Mouse (Mus musculus) heart, embryonic 12.5 days (tissue): ENCODE results near the gene 0610037L13Rik. TPM values are rescaled to one million over a fixed set of nuclear protein-coding genes. Genes with fewer than 3 reads are reported as not detected.

Source experiments
- ATAC-seq: fragments of 200-750 bp; cut with Nextera tagmentation; 2 replicates; pipeline ENCODE4 v1.8.0; 2017; ENCODE audit warnings: moderate TSS enrichment, moderate library complexity; ENCODE audit not compliant: insufficient number of reproducible peaks, low FRiP score
- H3K27ac ChIP-seq: fragments of 300-500 bp; sonication (generic); 2 replicates; pipeline ENCODE4 v1.5.1; 2016; ENCODE audit warnings: mild to moderate bottlenecking, moderate library complexity; ENCODE audit not compliant: poor library complexity, severe bottlenecking
- H3K27me3 ChIP-seq: fragments of 300-500 bp; sonication (generic); replicated peaks from 2 replicates; pipeline ENCODE4 v1.6.1; 2016; ENCODE audit warnings: mild to moderate bottlenecking, moderate library complexity
- H3K36me3 ChIP-seq: fragments of 300-500 bp; sonication (generic); 2 replicates; pipeline ENCODE4 v1.6.1; 2016; ENCODE audit warnings: mild to moderate bottlenecking, moderate library complexity
- H3K4me1 ChIP-seq: fragments of 300-500 bp; sonication (generic); replicated peaks from 2 replicates; pipeline ENCODE4 v1.6.1; 2016; ENCODE audit warnings: mild to moderate bottlenecking
- H3K4me2 ChIP-seq: fragments of 300-500 bp; sonication (generic); 2 replicates; pipeline ENCODE4 v1.6.1; 2016; ENCODE audit warnings: mild to moderate bottlenecking, moderate library complexity
- H3K4me3 ChIP-seq: fragments of 300-500 bp; sonication (generic); 2 replicates; pipeline ENCODE4 v1.5.1; 2016; ENCODE audit warnings: mild to moderate bottlenecking
- H3K9ac ChIP-seq: fragments of 300-500 bp; sonication (generic); 2 replicates; pipeline ENCODE4 v1.6.1; 2016; ENCODE audit warnings: mild to moderate bottlenecking, moderate library complexity
- H3K9me3 ChIP-seq: fragments of 300-500 bp; sonication (generic); replicated peaks from 2 replicates; pipeline ENCODE4 v1.6.1; 2016; ENCODE audit warnings: mild to moderate bottlenecking, moderate library complexity
- WGBS: fragments of 180-500 bp; shearing (Covaris S2); methylation state at CpG from one replicate; pipeline ENCODE4 v1.1.7; 2016; 5-methylcytosine and 5-hydroxymethylcytosine counted together
- polyA plus RNA-seq: library from polyadenylated mRNA; unstranded; fragments of >200 nt; fragmentation: Nextera tagmentation; extraction: Ambion mirVana; gene quantifications from 2 replicates; pipeline ENCODE4 v1.2.1, GENCODE M21; 2016

0610037L13Rik gene
- polyA plus RNA-seq, 1 experiment from 2014 or later = 104 TPM

DNA sequence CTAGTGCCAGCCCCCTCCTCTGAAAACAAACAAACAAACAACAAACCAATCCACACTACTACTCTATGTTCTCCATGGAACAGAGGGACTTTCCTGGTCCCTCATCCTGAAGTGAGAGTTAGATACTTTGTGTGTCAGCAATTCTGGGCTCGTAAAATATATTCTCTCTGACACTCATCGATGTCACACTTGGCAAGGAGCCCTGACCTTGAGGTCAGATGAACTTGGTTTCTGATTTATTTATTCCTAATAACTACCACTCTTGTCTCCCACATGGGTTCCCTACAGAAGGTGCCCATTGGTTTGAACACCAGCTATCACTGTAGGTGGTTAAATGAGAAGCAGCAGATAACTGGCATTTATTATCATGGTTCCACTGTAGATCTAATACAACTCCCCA, 30.7 kb downstream of the 0610037L13Rik start:
- Histone ChIP-seq H3K4me2 (no peak overlapping the region), H3K36me3 (no peaks in the 10 kb centered on the region), H3K4me1 (peaks cover 27% of the 10 kb centered on the region), H3K27me3 (no peaks in the 10 kb centered on the region), H3K4me3 (no peak overlapping the region), H3K9me3 (no peaks in the 10 kb centered on the region), H3K27ac (no peak overlapping the region), H3K9ac (no peak overlapping the region)
- ATAC-seq = no peak
- WGBS = 82% methylated on average over 2 of the region's 2 CpGs

DNA sequence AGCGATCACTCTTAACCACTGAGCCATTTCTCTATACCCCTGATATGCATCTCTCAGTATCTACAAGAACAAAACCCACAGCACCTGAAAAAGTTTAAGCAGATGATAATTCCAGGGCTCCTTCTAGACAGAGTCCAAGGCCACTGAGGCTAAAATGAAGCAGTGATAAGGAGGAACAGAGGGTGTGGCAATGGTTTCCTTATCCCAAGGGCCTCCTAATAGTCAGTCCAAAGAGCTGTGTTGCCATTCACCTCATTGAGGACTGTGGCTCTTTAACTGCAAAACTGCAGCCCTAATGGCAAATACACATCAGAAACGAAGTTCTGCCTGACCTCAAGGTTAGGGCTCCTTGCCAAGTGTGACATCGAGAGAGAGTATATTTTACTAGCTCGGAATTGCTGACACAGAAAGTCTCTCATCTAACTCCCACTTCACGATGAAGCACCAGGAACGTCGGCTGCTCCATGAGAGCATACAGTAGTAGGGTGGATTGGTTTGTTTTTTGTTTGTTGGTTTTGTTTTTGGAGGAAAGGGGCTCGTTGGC, 31.6 kb downstream of the 0610037L13Rik start:
- Histone ChIP-seq H3K9ac (no peak overlapping the region), H3K4me3 (no peak overlapping the region), H3K36me3 (no peaks in the 10 kb centered on the region), H3K27me3 (no peaks in the 10 kb centered on the region), H3K4me1 (peaks cover 27% of the 10 kb centered on the region), H3K4me2 (no peak overlapping the region), H3K27ac (no peak overlapping the region), H3K9me3 (no peaks in the 10 kb centered on the region)
- 65% methylated on average over 8 of the region's 8 CpGs for WGBS
- no peak for ATAC-seq

DNA sequence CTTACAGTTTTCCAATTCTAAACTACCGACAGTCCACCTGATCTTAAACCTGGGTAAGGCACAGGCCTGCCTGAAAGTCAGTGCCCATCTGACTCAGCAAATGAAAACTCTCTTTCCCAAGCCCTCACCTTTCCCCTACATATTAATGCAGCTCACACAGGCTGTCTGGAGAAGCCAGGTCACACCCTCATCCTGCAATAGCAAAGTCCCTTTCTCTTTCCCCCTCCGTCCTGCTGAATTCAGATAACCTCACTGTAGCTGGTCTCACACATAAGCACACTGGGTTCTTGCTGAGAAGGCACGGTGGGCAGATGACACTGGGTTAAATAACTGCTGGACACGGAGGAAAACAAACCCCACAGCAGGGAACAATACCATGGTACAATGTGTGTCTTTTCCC, 32.3 kb downstream of the 0610037L13Rik start:
- Histone ChIP-seq H3K36me3 (no peaks in the 10 kb centered on the region), H3K9ac (no peak overlapping the region), H3K4me2 (peak overlapping the region; percentile 85), H3K4me1 (peaks cover 27% of the 10 kb centered on the region), H3K27ac (no peak overlapping the region), H3K27me3 (no peaks in the 10 kb centered on the region), H3K9me3 (no peaks in the 10 kb centered on the region), H3K4me3 (no peak overlapping the region; the same call in 1 of the 2 replicates)
- ATAC-seq = no peak
- 50% methylated on average over 4 of the region's 4 CpGs for WGBS

DNA sequence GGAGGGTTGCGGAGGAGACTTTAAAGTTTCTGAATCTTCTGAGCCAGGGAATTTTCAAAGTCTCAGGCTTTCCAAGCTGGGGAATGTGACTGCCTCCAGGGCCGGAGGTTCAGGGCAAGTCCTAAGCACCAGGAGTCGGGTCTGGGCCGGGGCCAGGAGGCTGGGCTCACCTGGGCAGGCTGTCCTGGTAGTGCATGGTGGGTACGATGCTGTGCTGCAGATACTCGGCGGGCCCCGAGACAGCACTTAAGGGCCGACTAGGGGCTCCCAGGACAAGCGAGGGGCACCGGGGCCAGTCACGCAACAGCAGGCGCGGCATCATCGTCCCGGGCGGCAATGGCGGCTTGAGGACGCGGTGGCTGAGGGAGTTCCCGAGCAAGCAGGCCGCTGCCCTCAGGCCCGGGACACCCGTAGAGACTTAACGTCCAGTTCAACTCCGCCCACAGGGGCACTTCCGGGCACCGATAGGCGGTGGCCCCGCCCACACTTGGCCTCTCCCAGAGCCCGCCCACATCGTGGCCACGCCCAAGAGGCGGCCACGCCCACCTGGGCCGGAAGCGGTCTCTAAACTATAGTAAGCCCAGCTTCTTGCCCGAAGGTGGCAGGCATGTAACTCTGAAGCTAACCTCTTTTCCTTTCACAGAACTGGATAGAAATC, 33.7 kb downstream of the 0610037L13Rik start, which contains the start of gene Cpt2:
Gene Cpt2, minus strand, starts transcription at position 466 of the 658 bp plus-strand sequence.
- WGBS = 2% methylated on average over 38 of the region's 38 CpGs
- peak; percentile 98 for ATAC-seq
- Histone ChIP-seq H3K36me3 (no peaks in the 10 kb centered on the region), H3K27me3 (no peaks in the 10 kb centered on the region), H3K9ac (peak within 1 kb of the TSS; percentile 91), H3K27ac (peak within 1 kb of the TSS; percentile 53), H3K4me1 (peaks cover 27% of the 10 kb centered on the region), H3K4me2 (peak within 1 kb of the TSS; percentile 85), H3K4me3 (peak within 1 kb of the TSS; percentile 83), H3K9me3 (no peaks in the 10 kb centered on the region)

DNA sequence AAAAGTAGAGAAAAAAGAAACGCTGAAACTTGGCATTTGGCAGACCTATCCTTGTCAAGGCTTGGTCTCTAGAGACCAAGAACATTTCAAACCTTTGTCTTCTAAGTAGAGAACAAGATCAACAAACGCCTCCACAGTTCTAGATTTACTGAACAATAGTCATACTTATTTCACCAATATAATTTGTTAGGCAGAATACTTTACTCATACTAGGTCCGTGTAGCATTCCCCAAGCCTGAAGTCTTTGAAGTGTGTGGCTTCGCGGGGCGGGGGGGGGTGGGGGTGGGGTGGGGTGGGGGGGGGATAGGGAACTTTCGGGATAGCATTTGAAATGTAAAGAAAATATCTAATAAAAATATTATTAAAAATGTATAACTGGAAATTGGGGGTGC, 34.2 kb downstream of the 0610037L13Rik start:
- H3K4me1 ChIP-seq = peaks cover 27% of the 10 kb centered on the region
- ATAC-seq = no peak
- 48% methylated on average over 7 of the region's 7 CpGs for WGBS
- no peaks in the 10 kb centered on the region for H3K9me3 ChIP-seq
- H3K27me3 ChIP-seq = no peaks in the 10 kb centered on the region
- no peaks in the 10 kb centered on the region for H3K36me3 ChIP-seq
- H3K27ac ChIP-seq = no peak overlapping the region
- H3K9ac ChIP-seq = no peak overlapping the region
- peak overlapping the region; percentile 85 for H3K4me2 ChIP-seq
- peak overlapping the region; percentile 83 for H3K4me3 ChIP-seq

DNA sequence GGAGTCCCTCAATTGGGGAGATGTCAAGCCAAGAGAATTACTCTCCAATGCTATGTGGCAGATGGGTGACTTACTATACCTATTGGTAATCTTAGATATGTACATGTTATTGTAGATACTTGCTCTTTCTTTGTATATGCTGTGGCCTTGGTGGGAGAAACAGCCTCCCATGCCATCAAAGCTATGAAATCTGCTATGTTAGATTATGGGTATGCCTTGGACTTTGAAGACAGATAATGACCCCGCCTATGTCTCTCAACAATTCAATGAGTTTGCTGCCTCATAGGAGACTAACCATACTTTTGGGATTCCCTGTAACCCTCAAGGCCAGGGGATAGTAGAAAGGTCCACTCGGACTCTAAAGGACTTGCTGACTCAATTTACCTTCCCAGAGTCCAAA, 38.7 kb downstream of the 0610037L13Rik start:
- no peak overlapping the region for H3K4me3 ChIP-seq
- no peaks in the 10 kb centered on the region for H3K27me3 ChIP-seq
- no peak overlapping the region for H3K9ac ChIP-seq
- WGBS = 58% methylated on average over 2 of the region's 2 CpGs
- H3K4me2 ChIP-seq = no peak overlapping the region
- H3K4me1 ChIP-seq = no peaks in the 10 kb centered on the region
- no peaks in the 10 kb centered on the region for H3K36me3 ChIP-seq
- no peaks in the 10 kb centered on the region for H3K9me3 ChIP-seq
- ATAC-seq = no peak
- no peak overlapping the region for H3K27ac ChIP-seq

DNA sequence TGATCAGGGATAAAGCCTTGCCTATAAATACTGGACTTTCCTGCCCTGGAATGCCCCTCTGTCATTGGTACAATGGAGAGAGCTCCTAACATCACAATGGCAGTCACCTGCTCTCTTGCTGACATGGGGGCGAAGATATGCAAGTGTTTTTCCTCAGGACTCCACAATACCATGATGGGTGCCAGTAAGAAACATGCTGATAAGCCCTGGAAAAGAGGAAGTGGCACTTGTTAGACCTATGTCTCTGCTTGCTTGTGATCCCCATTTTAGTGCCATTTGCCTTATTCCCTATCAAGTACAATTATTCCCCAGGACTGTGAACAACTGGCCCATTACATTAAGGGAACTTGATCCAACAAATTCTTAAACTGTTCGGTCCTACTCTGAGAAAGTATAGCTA, 39.1 kb downstream of the 0610037L13Rik start:
- H3K4me2 ChIP-seq = no peak overlapping the region
- H3K9ac ChIP-seq = no peak overlapping the region
- no peaks in the 10 kb centered on the region for H3K9me3 ChIP-seq
- H3K36me3 ChIP-seq = no peaks in the 10 kb centered on the region
- no peaks in the 10 kb centered on the region for H3K27me3 ChIP-seq
- WGBS = 80% methylated on average over 2 of the region's 2 CpGs
- H3K4me3 ChIP-seq = no peak overlapping the region
- no peak overlapping the region for H3K27ac ChIP-seq
- ATAC-seq = no peak
- H3K4me1 ChIP-seq = no peaks in the 10 kb centered on the region

DNA sequence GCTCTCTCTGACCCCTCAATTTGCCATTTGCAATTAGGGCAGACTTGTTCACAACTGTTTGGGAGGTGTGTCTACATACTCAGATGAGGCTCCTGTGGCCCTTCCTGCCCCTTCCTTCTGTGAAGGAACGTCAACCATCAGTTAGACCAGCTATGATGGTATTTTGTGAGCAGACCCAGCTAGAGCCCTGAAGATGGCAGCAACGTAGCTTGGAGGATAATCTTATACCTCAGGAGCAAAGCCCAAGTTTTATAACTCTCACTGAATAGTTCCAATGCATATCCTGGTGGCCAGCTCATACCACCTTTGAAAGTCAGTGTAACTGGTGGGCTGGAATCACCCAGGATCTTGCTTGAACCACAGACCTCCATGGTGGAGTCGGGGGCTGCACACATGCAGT, 41.8 kb downstream of the 0610037L13Rik start:
- H3K4me1 ChIP-seq = no peaks in the 10 kb centered on the region
- 71% methylated on average over 3 of the region's 3 CpGs for WGBS
- no peaks in the 10 kb centered on the region for H3K27me3 ChIP-seq
- no peaks in the 10 kb centered on the region for H3K9me3 ChIP-seq
- ATAC-seq = no peak
- H3K27ac ChIP-seq = no peak overlapping the region
- no peaks in the 10 kb centered on the region for H3K36me3 ChIP-seq
- H3K4me3 ChIP-seq = no peak overlapping the region
- no peak overlapping the region for H3K9ac ChIP-seq
- no peak overlapping the region for H3K4me2 ChIP-seq

DNA sequence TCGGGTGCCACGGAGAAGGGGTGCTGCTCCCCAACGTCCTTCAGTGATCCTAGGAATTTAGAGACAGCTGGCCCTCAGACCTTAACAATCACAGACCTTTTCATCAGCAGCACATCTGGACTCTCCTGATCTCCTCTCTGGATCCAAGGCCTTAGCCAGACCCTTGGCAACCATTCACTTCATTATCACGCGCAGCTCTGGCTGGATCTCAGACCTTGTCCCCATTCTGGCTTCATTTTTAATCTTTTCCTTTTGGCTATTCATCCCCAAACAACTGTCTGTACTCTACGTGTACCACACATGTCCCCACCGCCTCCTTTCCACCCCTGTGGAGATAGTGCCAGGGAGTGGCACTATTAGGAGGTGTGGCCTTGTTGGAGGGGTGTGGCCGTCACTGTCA, 43.6 kb downstream of the 0610037L13Rik start:
- Histone ChIP-seq H3K4me1 (no peaks in the 10 kb centered on the region), H3K36me3 (no peaks in the 10 kb centered on the region), H3K4me3 (no peak overlapping the region), H3K9ac (no peak overlapping the region), H3K9me3 (no peaks in the 10 kb centered on the region), H3K4me2 (no peak overlapping the region), H3K27me3 (no peaks in the 10 kb centered on the region), H3K27ac (no peak overlapping the region)
- ATAC-seq = no peak
- 73% methylated on average over 8 of the region's 8 CpGs for WGBS

DNA sequence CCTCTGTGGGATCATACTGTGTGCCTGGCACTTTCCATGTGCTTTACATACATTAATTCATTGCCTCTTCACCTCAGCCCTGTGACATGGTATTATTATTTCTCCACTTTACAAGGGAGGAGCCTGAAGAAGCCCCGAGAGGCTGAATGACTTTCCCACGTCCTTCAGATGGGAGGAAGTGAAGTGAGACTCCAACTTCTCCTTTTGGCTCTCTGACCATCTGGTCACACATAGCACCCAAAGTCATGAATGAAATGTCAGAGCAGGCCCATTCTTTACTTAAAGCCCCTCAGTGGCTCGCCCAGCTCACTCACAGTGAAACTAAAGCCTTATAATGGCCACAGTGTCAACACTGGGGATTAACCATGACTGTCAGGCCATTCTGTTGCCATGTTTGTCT, 45.6 kb downstream of the 0610037L13Rik start:
- Histone ChIP-seq H3K4me2 (no peak overlapping the region), H3K9me3 (no peaks in the 10 kb centered on the region), H3K4me3 (no peak overlapping the region), H3K27me3 (no peaks in the 10 kb centered on the region), H3K36me3 (no peaks in the 10 kb centered on the region), H3K4me1 (no peaks in the 10 kb centered on the region), H3K9ac (no peak overlapping the region), H3K27ac (no peak overlapping the region)
- WGBS = 73% methylated on average over 3 of the region's 3 CpGs
- ATAC-seq = no peak

DNA sequence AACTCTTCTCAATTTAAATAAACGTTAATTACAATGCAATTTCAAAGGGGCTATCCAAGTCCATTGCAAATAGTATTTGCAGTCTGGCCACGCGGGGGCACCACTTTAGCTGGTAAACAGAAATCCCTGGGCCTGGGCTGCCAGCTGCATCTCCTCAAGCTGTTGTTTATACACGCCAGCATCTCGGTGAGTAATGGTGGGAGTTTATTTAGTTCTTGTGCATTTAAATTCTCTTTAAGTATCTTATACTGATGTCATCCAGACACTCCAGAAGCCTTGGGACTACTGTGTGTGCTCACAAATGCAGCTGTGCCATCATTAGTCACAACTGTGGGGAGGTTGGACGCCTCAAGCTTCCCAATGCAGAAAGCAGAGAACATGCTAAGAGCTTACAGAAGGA, 47.7 kb downstream of the 0610037L13Rik start:
- no peak overlapping the region for H3K27ac ChIP-seq
- no peak for ATAC-seq
- 0 out of 2 replicates have a peak, but pooled peaks cover 5% of the 10 kb centered on the region for H3K27me3 ChIP-seq
- H3K4me2 ChIP-seq = no peak overlapping the region
- no peaks in the 10 kb centered on the region for H3K36me3 ChIP-seq
- WGBS = 19% methylated on average over 6 of the region's 6 CpGs
- no peaks in the 10 kb centered on the region for H3K4me1 ChIP-seq
- no peaks in the 10 kb centered on the region for H3K9me3 ChIP-seq
- no peak overlapping the region for H3K9ac ChIP-seq
- H3K4me3 ChIP-seq = no peak overlapping the region

DNA sequence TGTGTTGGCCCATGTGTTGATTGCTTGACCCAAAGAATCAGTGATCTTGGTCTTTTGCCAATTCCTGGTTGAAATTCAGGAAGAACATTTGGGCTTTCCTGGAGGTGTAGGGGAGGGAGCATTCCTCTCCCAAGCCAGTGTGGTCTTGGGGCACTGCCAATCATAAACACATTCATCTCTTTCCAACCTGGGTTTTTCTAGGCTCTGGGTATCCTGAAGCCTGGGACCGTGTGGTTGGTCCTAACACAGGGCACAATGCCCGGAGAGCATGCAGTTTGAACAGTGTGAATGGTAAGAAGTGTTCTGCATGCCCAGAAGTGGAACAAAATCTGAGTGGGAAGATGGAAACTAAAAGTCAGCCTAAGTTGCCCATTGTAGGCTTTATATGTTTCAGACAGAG, 48.5 kb downstream of the 0610037L13Rik start:
- Histone ChIP-seq H3K9me3 (no peaks in the 10 kb centered on the region), H3K27ac (no peak overlapping the region), H3K27me3 (0 out of 2 replicates have a peak, but pooled peaks cover 5% of the 10 kb centered on the region), H3K4me1 (no peaks in the 10 kb centered on the region), H3K9ac (no peak overlapping the region), H3K4me3 (no peak overlapping the region), H3K4me2 (no peak overlapping the region), H3K36me3 (no peaks in the 10 kb centered on the region)
- no peak for ATAC-seq
- WGBS = 77% methylated on average over 2 of the region's 2 CpGs
